Mouse (Mus musculus) liver, embryonic 14.5 days (tissue): ENCODE data around the gene Plvap.

Experiments used
- CTCF ChIP-seq: IDR thresholded peaks from 2 replicates; pipeline ENCODE4 v1.5.1; 2016; ENCODE audit warnings: antibody characterized with exemption, low read depth, control low read depth
- EP300 ChIP-seq: IDR thresholded peaks from 2 replicates; pipeline ENCODE4 v1.6.1; 2016; ENCODE audit warnings: antibody characterized with exemption, low read depth

- TF ChIP-seq CTCF (no peak), EP300 (no peak)
These were observed 17.0 kb upstream of the Plvap start for GRCm38 (mm10) chr8:71528362-71529073.
